Mouse (Mus musculus): ENCODE results near the gene Aloxe3. TPM values are rescaled to one million over a fixed set of nuclear protein-coding genes. Genes with fewer than 3 reads are reported as not detected.
A peak's percentile ranks its signal among the peaks of the same experiment; 100 is the strongest.

Aloxe3 gene
- polyA plus RNA-seq, 1 experiment = 0.14 TPM

DNA sequence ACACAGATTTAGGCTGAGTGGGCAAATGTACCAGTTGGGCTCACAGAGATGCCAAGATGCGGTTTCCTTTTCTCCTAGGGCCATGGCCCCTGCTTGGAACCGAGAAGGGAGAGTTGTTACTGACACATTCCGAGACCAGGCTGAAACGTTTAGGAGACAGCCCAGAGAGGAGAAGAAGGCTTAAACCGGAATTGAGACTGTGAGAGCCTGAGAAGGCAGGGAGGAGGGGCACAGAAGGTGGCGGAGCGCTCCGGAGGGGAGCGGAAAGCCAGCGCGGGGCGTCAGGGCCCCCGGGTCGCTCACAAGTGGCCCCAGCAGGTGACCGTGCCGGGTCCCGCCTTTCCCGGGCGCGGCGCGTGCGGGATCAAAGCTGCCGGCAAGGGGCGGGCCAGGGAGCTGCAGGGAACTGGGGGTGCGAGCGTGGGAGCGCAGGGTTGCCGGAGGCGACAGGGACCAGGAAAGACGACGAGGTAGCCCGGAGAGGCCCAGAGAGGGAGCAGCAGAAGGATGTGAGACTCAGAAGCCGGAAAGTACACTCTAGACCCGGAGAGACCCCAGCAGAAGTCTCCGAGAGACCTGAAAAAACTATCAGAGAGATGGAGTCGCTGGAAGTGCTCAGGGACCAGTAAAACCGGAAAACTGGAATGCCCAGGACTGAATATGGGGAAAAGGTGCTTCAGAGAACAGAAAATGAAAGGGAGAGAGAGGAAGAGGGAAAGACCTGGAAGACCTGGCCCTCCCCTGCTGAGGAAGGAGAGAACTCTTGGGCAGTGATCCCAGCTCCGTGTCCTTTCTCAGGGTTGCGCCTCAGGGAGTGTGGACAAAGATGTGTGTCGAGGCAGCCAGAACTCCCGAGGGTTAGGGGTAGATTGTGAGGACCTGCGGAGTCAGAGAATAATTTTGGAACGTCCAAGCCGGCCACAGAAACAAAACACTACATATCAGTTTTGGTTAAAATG is 7.7 kb upstream of the Aloxe3 start:
- peak overlapping the region; percentile 41 for H3ac ChIP-seq (ENCODE audit: control insufficient read depth, insufficient read length, low read depth)
- H3K36me3 ChIP-seq (ENCODE audit: control insufficient read depth, insufficient read depth) = no peaks in the 10 kb centered on the region
- TF ChIP-seq MAX (IDR thresholded peaks at IDR 0.05) = no peak
- no peak for TF ChIP-seq CTCF (IDR thresholded peaks at IDR 0.05; ENCODE audit: control insufficient read depth, insufficient read depth, insufficient read length)
- no peak for TF ChIP-seq USF1 (IDR thresholded peaks at IDR 0.05; ENCODE audit: low read depth)
- TF ChIP-seq MYOG (IDR thresholded peaks at IDR 0.05; ENCODE audit: control insufficient read depth, extremely low read depth, insufficient read length) = no peak
- no peak for TF ChIP-seq MYOD1 (IDR thresholded peaks at IDR 0.05; ENCODE audit: control insufficient read depth, insufficient read length, low read depth)
- no peak for TF ChIP-seq FOSL1 (IDR thresholded peaks at IDR 0.05; ENCODE audit: insufficient read depth, low read length, poor library complexity, severe bottlenecking)
- no peak for TF ChIP-seq CEBPB (IDR thresholded peaks at IDR 0.05; ENCODE audit: low read depth)
- H3K27me3 ChIP-seq (ENCODE audit: control insufficient read depth, insufficient read depth, insufficient read length) = no peaks in the 10 kb centered on the region
- H3K79me3 ChIP-seq (ENCODE audit: low read depth) = no peaks in the 10 kb centered on the region
- H3K4me3 ChIP-seq (ENCODE audit: insufficient read depth, poor library complexity, severe bottlenecking) = peak overlapping the region; percentile 48
- no peaks in the 10 kb centered on the region for H3K79me2 ChIP-seq (ENCODE audit: control insufficient read depth, insufficient read depth)

GRCm38 (mm10) chr11:69118765-69119164 is 6.9 kb upstream of the Aloxe3 start:
- no peak for TF ChIP-seq CTCF (IDR thresholded peaks at IDR 0.05; ENCODE audit: control insufficient read depth, insufficient read depth, insufficient read length)
- no peak for TF ChIP-seq CEBPB (IDR thresholded peaks at IDR 0.05; ENCODE audit: low read depth)
- no peaks in the 10 kb centered on the region for H3K36me3 ChIP-seq (ENCODE audit: control insufficient read depth, insufficient read depth)
- peak overlapping the region; percentile 14 for H3K4me3 ChIP-seq (ENCODE audit: insufficient read depth, poor library complexity, severe bottlenecking)
- H3K27me3 ChIP-seq (ENCODE audit: control insufficient read depth, insufficient read depth, insufficient read length) = no peaks in the 10 kb centered on the region
- H3ac ChIP-seq (ENCODE audit: control insufficient read depth, insufficient read length, low read depth) = no peak overlapping the region
- H3K79me3 ChIP-seq (ENCODE audit: low read depth) = no peaks in the 10 kb centered on the region
- H3K79me2 ChIP-seq (ENCODE audit: control insufficient read depth, insufficient read depth) = no peaks in the 10 kb centered on the region

GRCm38 (mm10) chr11:69119446-69120155 is 6.1 kb upstream of the Aloxe3 start:
- no peaks in the 10 kb centered on the region for H3K36me3 ChIP-seq (ENCODE audit: control insufficient read depth, insufficient read depth)
- H3K27me3 ChIP-seq (ENCODE audit: control insufficient read depth, insufficient read depth, insufficient read length) = no peaks in the 10 kb centered on the region
- H3K79me2 ChIP-seq (ENCODE audit: control insufficient read depth, insufficient read depth) = no peaks in the 10 kb centered on the region
- no peak overlapping the region for H3K4me3 ChIP-seq (ENCODE audit: insufficient read depth, poor library complexity, severe bottlenecking)
- no peak overlapping the region for H3ac ChIP-seq (ENCODE audit: control insufficient read depth, insufficient read length, low read depth)
- TF ChIP-seq MYOG (IDR thresholded peaks at IDR 0.05; ENCODE audit: control insufficient read depth, extremely low read depth, insufficient read length) (no peak), MYOD1 (IDR thresholded peaks at IDR 0.05; ENCODE audit: control insufficient read depth, insufficient read length, low read depth) (no peak), FOSL1 (IDR thresholded peaks at IDR 0.05; ENCODE audit: insufficient read depth, low read length, poor library complexity, severe bottlenecking) (no peak), CEBPB (IDR thresholded peaks at IDR 0.05; ENCODE audit: low read depth) (no peak), USF1 (IDR thresholded peaks at IDR 0.05; ENCODE audit: low read depth) (no peak)
- H3K79me3 ChIP-seq (ENCODE audit: low read depth) = no peaks in the 10 kb centered on the region

GRCm38 (mm10) chr11:69120221-69121000 is 5.3 kb upstream of the Aloxe3 start, which contains the start of gene Hes7:
TSS of gene Hes7 (plus strand) at chr11:69120404.
- Histone ChIP-seq H3K79me3 (ENCODE audit: low read depth) (no peaks in the 10 kb centered on the region), H3ac (ENCODE audit: control insufficient read depth, insufficient read length, low read depth) (peak within 1 kb of the TSS; percentile 72), H3K36me3 (ENCODE audit: control insufficient read depth, insufficient read depth) (no peaks in the 10 kb centered on the region), H3K4me3 (ENCODE audit: insufficient read depth, poor library complexity, severe bottlenecking) (peak within 1 kb of the TSS; percentile 48), H3K27me3 (ENCODE audit: control insufficient read depth, insufficient read depth, insufficient read length) (no peaks in the 10 kb centered on the region), H3K79me2 (ENCODE audit: control insufficient read depth, insufficient read depth) (no peaks in the 10 kb centered on the region)
- TF ChIP-seq USF1 (IDR thresholded peaks at IDR 0.05; ENCODE audit: low read depth) = no peak
- no peak for TF ChIP-seq CTCF (IDR thresholded peaks at IDR 0.05; ENCODE audit: control insufficient read depth, insufficient read depth, insufficient read length)
- no peak for TF ChIP-seq MYOD1 (IDR thresholded peaks at IDR 0.05; ENCODE audit: control insufficient read depth, insufficient read length, low read depth)
- TF ChIP-seq MYOG (IDR thresholded peaks at IDR 0.05; ENCODE audit: control insufficient read depth, extremely low read depth, insufficient read length) = no peak
- no peak for TF ChIP-seq FOSL1 (IDR thresholded peaks at IDR 0.05; ENCODE audit: insufficient read depth, low read length, poor library complexity, severe bottlenecking)
- TF ChIP-seq MAX (IDR thresholded peaks at IDR 0.05) = no peak
- no peak for TF ChIP-seq CEBPB (IDR thresholded peaks at IDR 0.05; ENCODE audit: low read depth)

- H3K79me3 ChIP-seq (ENCODE audit: low read depth) = no peaks in the 10 kb centered on the region
- no peaks in the 10 kb centered on the region for H3K79me2 ChIP-seq (ENCODE audit: control insufficient read depth, insufficient read depth)
- peak overlapping the region; percentile 48 for H3K4me3 ChIP-seq (ENCODE audit: insufficient read depth, poor library complexity, severe bottlenecking)
- peak overlapping the region; percentile 72 for H3ac ChIP-seq (ENCODE audit: control insufficient read depth, insufficient read length, low read depth)
- H3K27me3 ChIP-seq (ENCODE audit: control insufficient read depth, insufficient read depth, insufficient read length) = no peaks in the 10 kb centered on the region
- H3K36me3 ChIP-seq (ENCODE audit: control insufficient read depth, insufficient read depth) = no peaks in the 10 kb centered on the region
- TF ChIP-seq FOSL1 (IDR thresholded peaks at IDR 0.05; ENCODE audit: insufficient read depth, low read length, poor library complexity, severe bottlenecking) = no peak
- no peak for TF ChIP-seq CEBPB (IDR thresholded peaks at IDR 0.05; ENCODE audit: low read depth)
- no peak for TF ChIP-seq USF1 (IDR thresholded peaks at IDR 0.05; ENCODE audit: low read depth)
- TF ChIP-seq MYOD1 (IDR thresholded peaks at IDR 0.05; ENCODE audit: control insufficient read depth, insufficient read length, low read depth) = no peak
- no peak for TF ChIP-seq CTCF (IDR thresholded peaks at IDR 0.05; ENCODE audit: control insufficient read depth, insufficient read depth, insufficient read length)
- TF ChIP-seq MAX (IDR thresholded peaks at IDR 0.05) = no peak
- TF ChIP-seq MYOG (IDR thresholded peaks at IDR 0.05; ENCODE audit: control insufficient read depth, extremely low read depth, insufficient read length) = no peak
Observed at GRCm38 (mm10) chr11:69121001-69121740, 4.5 kb upstream of the Aloxe3 start.

Data from C2C12 (cell line).